Mouse (Mus musculus) layer of hippocampus, adult 11-12 months (tissue): ENCODE measurements around the gene Clic4.
"Not testable (repeated sequence)": the region's sequence is repeated elsewhere in the genome, so short reads cannot be mapped to it uniquely, and the experiment has no call there.

Source experiments
- DNase-seq: peaks from one replicate; pipeline ENCODE4 v3.0.0; 2022; ENCODE audit warnings: low spot score

Gene Clic4

DNA sequence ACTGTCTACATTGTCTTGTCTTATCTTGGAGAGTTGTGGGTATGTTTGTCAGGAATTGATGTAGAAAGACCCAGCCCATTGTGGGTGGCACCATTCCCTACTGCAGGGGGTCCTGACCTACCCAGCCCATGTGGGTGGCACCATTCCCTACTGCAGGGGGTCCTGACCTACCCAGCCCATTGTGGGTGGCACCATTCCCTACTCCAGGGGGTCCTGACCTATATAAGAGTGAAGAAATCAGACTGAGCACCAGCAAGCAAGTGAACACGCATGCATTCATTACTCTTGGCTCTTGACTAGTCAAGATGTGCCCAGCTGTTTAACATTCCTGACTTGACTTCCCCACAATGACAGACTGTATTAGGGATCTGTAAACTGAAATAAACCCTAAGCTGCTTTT, 82.2 kb downstream of the Clic4 start:
- DNase-seq = no peak

DNA sequence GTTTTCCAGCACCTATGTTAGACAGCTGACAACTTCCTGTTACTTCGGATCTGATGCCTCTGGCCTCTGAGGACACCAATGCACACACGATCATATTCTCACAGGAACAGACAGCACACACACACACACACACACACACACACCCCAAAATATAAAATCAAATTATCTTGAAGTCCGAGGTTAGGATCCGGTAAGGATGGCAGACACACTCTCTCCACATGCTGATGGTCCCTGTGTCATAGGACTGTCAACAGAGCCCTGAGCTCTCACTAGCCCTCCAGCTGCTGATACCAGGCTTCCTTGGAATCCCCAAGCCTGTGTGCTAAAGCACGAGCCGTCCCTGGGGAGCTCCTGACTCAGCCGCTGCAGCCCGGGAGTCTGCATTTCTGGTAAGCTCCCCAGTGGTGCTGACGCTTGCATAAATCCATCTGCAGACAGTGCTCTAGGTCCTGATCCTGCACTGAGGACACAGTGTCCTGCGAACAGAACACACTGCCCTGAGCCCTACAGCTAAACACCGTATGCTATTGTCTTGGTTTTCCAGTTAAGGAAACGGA, 83.1 kb downstream of the Clic4 start:
- no peak for DNase-seq

DNA sequence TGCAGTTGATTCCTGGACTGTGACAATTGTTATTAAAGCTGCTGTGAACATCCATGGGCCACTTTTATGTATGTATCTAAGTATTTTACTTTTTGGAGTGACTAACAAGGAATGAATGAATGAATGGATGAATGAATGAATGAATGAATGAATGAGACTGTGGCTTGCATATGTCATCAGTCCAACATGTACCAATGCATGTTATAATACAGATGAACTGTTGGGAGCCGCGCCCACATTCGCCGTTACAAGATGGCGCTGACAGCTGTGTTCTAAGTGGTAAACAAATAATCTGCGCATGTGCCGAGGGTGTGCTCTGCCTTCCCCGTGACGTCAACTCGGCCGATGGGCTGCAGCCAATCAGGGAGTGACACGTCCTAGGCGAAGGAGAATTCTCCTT, 88.3 kb downstream of the Clic4 start:
- not testable (repeated sequence) for DNase-seq

DNA sequence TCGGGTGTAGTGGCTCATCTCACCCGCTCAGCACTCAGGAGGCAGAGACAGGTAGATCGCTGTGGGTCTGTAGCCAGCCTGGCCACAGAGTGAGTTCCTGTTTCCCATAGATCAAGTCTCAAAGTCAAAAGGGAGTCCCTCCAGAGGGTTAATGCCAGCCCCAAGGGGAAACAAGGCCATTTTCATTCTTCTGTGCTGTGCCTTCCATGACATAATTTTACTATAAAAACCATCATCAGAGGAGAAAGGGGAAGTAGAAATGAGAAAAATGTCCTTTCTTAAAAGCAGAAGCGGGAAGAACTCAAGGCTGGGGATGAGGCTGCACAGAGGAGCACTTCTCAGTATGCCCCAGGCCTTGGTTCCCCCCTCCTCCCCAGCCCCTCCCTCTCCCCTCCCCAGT, 90.8 kb downstream of the Clic4 start:
- no peak for DNase-seq

DNA sequence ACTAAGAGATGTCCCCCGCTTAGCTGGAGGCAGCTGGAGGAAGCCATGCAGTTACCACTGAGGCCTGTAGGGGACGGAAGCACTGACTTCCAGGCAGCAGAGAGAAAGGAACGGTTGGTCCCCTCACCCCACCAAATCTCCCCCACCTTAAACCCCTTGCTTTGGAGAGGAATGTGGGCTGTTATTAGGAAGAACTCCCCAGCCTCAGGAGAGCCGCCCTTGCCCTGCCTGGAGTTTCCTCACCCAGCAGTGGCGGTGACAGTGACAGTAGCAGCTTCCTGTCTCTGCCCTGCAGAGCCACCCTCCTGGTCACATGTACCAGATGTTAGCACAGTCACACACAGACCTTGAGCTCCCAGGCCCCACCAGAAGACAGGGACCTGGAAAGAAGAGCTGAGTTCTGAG, 93.5 kb downstream of the Clic4 start:
- DNase-seq = peak; percentile 19

DNA sequence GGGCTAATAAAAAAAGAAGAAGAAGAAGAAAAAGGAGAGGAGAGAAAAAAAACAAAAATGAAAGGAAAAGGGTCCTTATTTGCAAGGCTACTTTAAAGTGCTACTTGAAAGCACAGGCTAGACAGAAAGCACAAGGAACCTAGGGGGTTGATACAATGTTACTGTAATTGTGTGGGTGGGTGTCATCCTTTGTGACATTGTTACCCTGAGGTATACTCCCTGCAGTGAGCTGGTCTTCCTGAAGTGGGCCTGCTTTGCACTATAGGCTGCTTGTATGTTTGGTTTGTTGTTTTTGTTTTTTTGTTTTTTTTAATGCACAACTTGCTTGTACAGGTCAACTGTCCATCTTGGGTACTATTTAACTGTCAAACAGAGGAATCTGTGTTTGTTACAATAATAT, 95.0 kb downstream of the Clic4 start:
- no peak for DNase-seq

DNA sequence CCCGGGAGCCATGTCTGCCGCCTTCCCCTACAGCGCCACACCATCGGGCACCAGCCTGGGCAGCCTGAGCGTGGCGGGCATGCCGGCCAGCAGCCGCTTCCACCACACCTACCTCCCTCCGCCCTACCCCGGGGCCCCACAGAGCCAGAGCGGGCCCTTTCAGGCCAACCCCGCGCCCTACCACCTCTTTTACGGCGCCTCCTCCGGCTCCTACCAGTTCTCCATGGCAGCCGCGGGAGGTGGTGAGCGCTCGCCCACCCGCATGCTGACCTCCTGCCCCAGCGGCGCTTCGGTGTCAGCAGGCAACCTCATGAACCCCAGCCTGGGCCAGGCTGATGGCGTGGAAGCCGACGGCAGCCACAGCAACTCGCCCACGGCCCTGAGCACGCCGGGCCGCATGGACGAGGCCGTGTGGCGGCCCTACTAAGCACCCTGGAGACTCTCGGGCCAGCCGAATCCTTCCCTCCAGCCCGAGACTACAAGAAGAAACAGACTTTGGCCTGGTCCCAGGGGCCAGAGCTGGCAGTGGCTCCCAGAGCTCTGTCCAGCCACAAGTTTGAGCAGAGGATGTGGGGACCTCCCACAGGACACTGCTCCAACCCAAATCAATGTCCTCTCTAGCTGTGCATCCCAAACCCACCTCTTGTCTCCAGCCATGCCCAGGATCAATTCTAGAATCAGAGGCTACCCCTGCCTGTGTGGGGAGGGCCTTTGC, 97.1 kb downstream of the Clic4 start:
- no peak for DNase-seq

DNA sequence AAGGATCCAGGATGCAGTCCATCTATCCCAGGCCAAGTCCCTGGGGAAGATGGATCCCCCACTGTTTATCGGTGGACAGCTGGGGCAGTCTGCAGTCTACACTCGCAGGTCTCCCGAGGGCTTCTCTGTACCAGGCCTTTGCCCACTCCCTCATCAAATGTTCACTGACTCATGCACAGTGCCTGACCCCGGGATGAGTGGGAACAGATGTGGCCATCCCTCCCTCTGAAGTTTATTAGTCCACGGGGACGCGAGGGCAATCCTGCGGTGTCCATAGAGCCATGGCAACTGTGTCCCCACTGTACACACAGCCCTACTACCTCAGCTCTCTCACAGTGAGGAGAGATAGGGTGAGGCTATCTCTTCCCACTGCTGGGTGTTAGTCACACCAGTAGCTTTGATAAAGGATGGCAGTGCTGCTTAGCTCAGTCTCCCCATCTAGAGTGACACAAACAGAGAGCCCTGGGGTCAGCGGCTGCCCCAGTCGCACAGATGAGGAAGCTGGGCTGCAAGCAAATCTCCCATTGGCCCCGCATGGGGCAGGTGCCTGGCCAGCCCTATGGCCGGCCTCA, 101.2 kb downstream of the Clic4 start:
- DNase-seq = no peak

DNA sequence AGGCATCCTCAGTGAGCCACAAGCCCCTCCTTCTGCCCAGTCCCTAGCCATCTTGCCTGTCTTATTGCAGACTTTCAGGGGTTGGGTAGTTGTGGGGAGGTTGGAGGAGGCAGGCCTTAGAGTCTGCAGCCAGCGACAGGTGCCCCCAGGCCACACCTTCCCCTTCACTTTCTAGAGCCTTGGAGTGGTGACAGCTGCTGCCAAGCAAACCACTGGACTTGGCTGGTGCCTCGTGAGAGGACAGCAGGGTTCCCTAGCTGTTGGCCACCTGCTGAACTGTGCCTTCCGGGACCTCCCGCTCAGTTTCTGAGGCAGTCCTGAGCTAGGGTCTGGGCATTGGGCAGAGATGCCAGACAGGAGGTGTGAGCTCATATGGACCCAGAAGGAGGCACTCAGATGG, 103.1 kb downstream of the Clic4 start:
- no peak for DNase-seq

DNA sequence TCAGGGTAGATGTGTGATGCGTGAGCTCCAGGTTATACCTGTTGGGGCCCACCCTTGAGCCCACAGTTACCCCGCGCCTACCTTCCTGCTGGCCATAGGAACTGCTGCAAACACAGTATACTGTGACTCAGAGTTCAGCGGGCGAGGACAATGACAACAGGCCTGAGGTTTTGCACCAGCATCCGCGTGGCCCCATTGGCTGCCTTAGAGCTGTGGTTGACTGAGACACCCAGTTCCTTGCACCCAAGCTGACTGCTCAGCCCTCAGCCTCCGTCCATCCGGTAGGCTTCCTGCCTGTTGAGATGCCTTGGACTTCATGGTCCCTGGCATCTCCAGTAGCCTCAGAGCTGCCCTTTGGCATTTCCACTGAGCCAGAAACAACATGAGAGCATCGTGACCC, 103.5 kb downstream of the Clic4 start:
- no peak for DNase-seq

DNA sequence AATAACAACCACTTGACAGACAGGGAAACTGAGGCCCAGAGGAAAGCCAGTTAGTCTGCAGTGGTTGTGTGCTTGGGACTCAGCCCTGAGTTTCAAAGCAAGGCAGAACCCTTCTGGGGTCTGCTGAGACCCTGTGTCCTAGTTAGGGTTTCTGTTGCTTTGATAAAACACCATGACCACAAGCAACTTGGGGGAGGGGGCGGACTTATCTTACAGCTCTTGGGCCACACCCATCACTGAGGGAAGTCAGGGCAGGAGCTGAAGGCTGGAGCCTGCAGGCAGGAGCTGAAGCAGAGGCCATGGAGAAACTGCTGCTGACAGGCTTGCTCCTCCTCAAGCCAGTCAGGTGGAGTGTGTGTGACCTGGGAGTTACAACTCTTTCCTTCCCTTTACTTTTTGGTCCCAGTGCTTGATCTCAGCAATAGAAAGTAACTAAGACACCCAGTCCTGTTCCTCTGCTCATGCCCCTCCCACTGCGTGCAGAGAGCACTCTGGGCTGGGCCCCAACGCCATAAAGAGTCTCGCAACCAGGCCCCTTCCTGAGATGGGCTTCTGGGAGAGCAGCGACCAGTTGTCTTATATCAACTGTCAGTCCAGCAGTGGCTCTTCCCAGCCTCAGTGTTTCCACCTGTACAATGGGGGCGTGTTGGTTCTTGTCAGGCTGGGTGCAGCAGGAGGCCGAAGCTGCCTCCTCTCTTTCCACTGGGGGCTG, 104.6 kb downstream of the Clic4 start:
- no peak for DNase-seq

DNA sequence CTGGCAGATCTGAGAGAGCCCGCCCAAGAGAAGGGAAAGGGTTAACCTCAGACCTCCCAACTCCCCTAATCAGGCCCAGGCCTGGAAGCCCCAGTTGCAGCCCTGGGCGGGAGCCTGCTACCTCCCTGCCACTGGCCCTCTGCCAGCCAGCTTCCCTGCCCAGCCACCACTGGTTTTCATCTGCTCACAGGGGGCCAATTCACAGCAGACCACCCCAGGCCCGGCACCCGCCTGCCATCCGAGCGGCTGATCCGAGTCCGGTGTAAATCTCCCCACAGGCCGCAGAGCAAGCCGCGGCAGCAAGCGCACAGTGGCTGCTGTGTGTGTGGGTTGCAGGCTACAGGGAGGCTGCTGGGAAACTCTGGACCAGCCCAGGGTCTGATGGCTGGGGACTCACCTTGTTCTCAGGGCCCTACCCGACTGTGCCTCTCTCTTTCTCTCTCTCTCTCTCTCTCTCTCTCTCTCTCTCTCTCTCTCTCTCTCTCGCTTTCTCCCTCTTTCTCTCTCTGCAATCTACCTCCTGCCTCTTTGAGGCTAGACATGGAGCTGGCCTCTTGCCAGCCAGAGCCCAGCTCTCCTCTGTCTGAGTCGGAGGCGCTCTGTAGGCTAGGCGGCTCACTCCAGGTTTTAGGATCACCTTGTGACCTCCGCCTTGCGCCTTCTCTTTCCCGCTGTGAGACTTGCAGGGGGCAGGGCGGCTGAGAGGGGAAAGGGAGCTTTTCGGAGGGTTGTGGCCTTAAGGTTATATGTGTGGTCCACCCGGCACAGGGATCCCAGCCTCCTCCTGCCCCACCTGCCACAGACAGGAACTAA, 106.0 kb downstream of the Clic4 start:
- no peak for DNase-seq

DNA sequence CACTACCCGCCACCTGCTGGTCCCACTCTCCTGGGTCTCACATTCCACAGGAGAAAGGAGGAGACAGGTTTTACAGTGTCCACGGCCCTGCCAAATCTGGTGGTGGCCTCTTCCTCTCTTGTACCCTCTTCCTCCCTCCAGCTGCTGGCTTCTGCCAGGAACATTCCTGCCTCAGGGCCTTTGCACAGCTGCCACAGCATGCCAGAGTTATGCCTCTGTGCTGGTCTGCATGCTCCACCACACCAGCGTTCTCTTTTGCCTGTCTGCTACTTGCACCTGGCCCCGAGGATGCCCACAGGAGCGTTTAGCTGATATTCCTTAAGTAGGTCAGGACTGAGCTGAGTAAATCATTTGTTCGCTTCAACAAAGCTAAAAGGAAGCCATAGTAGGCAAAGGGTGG, 106.9 kb downstream of the Clic4 start:
- no peak for DNase-seq
